Mouse (Mus musculus): ENCODE data around the gene Cyp2f2. TPM values are rescaled to one million over a fixed set of nuclear protein-coding genes. Genes with fewer than 3 reads are reported as not detected.

Gene Cyp2f2
- polyA plus RNA-seq (2016; fragmentation: Nextera tagmentation; extraction: Ambion mirVana): 0.63 TPM in 1 of 2 replicates, not detected in the other

- no peak within 1 kb of the TSS for H3K27ac ChIP-seq
- no peaks in the 10 kb centered on the region for H3K4me1 ChIP-seq
- no peak for ATAC-seq (ENCODE audit: insufficient number of reproducible peaks, insufficient read depth, low FRiP score, low TSS enrichment)
- H3K9ac ChIP-seq: no peak within 1 kb of the TSS
- H3K4me3 ChIP-seq: no peak within 1 kb of the TSS
- H3K9me3 ChIP-seq: no peaks in the 10 kb centered on the region
- no peaks in the 10 kb centered on the region for H3K36me3 ChIP-seq
- no peaks in the 10 kb centered on the region for H3K27me3 ChIP-seq
- H3K4me2 ChIP-seq (replicated peaks): no peak within 1 kb of the TSS
Measured at GRCm38 (mm10) chr7:27119676-27120075, at the start of gene Cyp2f2. Gene Cyp2f2, plus strand, starts transcription at chr7:27119909.

DNA sequence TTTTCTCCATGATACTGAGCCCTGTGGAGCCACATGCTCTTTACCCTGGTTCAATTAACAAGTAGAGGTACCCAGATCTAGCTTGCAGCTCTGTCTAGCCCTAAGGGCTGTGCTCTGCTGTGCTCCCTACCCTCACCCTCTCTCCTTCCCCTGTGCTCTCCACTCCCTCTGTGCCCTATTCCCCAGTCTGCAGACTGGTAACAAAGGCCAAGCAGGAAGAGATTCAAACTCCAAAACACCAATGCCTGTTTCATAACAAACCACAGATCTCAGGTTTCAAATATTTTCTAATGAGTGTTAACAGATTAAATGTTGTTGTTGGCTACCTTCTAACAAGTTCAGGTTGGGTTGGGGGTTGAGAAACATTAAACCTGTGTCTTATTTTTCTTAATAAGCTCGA is 41.1 kb upstream of the Cyp2f2 start:
- H3K4me3 ChIP-seq: no peak overlapping the region
- H3K4me1 ChIP-seq: no peaks in the 10 kb centered on the region
- no peak overlapping the region for H3K4me2 ChIP-seq (replicated peaks)
- ATAC-seq (ENCODE audit: insufficient number of reproducible peaks, insufficient read depth, low FRiP score, low TSS enrichment): no peak
- H3K27me3 ChIP-seq: no peaks in the 10 kb centered on the region
- 0 out of 2 replicates have a peak, but pooled peaks cover 4% of the 10 kb centered on the region for H3K9me3 ChIP-seq
- WGBS: 75% methylated on average over 1 of the region's 1 CpGs
- H3K27ac ChIP-seq: no peak overlapping the region
- H3K36me3 ChIP-seq: no peaks in the 10 kb centered on the region
- H3K9ac ChIP-seq: no peak overlapping the region

DNA sequence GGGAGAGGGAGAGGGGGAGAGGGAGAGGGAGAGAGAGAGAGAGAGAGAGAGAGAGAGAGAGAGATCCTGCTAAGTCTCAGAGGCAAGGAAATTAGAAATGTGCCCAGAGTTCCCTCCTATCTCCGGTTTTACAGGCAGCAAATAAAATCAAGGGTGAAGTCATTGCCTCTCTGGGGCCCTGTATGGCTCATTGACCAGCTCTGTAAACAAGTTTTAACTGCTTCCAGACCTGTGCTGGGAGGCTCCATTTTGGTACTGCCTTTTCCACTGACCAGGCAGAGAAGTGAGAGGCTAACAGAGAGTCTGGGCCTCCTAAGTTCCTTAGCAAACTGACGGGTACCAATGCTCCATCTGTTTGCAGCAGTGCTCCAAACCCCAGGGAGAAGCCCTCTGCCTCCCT is 38.1 kb upstream of the Cyp2f2 start:
- no peak overlapping the region for H3K4me2 ChIP-seq (replicated peaks)
- 0 out of 2 replicates have a peak, but pooled peaks cover 4% of the 10 kb centered on the region for H3K9me3 ChIP-seq
- H3K4me3 ChIP-seq: no peak overlapping the region
- H3K27me3 ChIP-seq: no peaks in the 10 kb centered on the region
- H3K9ac ChIP-seq: no peak overlapping the region
- H3K4me1 ChIP-seq: no peaks in the 10 kb centered on the region
- ATAC-seq (ENCODE audit: insufficient number of reproducible peaks, insufficient read depth, low FRiP score, low TSS enrichment): peak; percentile 15; the same call in 1 of the 2 replicates
- no peaks in the 10 kb centered on the region for H3K36me3 ChIP-seq
- H3K27ac ChIP-seq: no peak overlapping the region
- WGBS: 45% methylated on average over 2 of the region's 2 CpGs

DNA sequence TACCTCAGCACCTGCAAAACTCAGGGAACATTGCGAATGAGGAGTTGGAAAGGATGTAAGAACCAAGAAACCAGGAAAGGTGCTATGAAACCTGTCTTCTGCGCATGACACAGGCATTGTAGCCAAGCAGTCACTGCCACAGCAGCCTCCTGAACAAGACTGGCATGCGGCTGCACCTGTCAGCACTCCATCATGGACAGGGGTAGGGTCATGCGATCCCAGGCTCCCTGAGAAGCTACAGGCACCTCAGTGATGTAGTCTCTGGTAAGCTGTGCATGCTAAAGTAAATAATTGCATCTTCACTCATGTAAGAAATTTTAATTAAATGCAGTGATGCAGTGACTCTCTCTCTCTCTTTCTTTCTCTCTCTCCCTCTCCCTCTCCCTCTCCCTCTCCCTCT is 28.7 kb upstream of the Cyp2f2 start:
- no peak for ATAC-seq (ENCODE audit: insufficient number of reproducible peaks, insufficient read depth, low FRiP score, low TSS enrichment)
- Histone ChIP-seq H3K4me2 (replicated peaks) (no peak overlapping the region), H3K9ac (no peak overlapping the region), H3K9me3 (no peaks in the 10 kb centered on the region), H3K27ac (no peak overlapping the region), H3K36me3 (no peaks in the 10 kb centered on the region), H3K4me1 (no peaks in the 10 kb centered on the region), H3K27me3 (no peaks in the 10 kb centered on the region), H3K4me3 (no peak overlapping the region)
- WGBS: 79% methylated on average over 4 of the region's 4 CpGs

DNA sequence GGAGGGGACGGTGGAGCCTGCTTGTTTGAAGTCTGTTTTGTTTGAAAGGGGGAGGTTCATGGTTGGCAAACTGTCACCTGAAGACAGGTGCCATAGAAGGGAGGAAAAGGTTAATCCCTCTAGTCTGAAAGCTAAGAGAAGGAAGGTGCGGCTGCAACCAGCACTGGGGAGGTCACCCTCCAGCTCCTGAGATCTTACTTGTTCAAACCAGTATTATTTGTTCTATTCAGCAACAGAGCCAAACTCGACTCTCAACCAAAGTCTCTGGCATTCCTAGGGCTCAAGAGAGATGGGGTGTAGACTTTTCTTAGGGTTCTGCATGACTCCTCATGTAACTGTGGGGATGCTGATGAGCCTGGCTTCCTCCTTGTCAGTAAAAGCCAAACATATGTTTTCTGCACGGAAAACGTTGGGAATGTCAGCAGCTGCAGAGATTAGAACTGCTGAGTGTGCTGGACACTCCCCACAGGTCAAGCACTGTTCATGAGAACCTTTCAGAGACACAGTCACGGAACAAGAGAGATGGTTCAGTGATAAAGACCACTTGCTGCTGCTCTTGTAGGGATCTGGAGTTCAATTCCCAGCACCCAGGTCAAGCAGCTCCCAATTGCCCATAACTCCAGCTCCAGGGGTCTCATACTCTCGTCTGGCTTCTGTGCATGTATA is 27.5 kb upstream of the Cyp2f2 start:
- WGBS: 67% methylated on average over 7 of the region's 7 CpGs
- H3K4me2 ChIP-seq (replicated peaks): no peak overlapping the region
- H3K9ac ChIP-seq: no peak overlapping the region
- H3K4me1 ChIP-seq: no peaks in the 10 kb centered on the region
- H3K27me3 ChIP-seq: no peaks in the 10 kb centered on the region
- no peaks in the 10 kb centered on the region for H3K36me3 ChIP-seq
- no peaks in the 10 kb centered on the region for H3K9me3 ChIP-seq
- ATAC-seq (ENCODE audit: insufficient number of reproducible peaks, insufficient read depth, low FRiP score, low TSS enrichment): no peak
- H3K27ac ChIP-seq: no peak overlapping the region
- no peak overlapping the region for H3K4me3 ChIP-seq

GRCm38 (mm10) chr7:27092882-27093281 is 26.8 kb upstream of the Cyp2f2 start:
- H3K27ac ChIP-seq: no peak overlapping the region
- H3K9ac ChIP-seq: no peak overlapping the region
- H3K4me3 ChIP-seq: no peak overlapping the region
- H3K27me3 ChIP-seq: no peaks in the 10 kb centered on the region
- H3K36me3 ChIP-seq: no peaks in the 10 kb centered on the region
- no peak for ATAC-seq (ENCODE audit: insufficient number of reproducible peaks, insufficient read depth, low FRiP score, low TSS enrichment)
- H3K4me1 ChIP-seq: no peaks in the 10 kb centered on the region
- no peaks in the 10 kb centered on the region for H3K9me3 ChIP-seq
- WGBS: 35% methylated on average over 1 of the region's 1 CpGs
- H3K4me2 ChIP-seq (replicated peaks): no peak overlapping the region

DNA sequence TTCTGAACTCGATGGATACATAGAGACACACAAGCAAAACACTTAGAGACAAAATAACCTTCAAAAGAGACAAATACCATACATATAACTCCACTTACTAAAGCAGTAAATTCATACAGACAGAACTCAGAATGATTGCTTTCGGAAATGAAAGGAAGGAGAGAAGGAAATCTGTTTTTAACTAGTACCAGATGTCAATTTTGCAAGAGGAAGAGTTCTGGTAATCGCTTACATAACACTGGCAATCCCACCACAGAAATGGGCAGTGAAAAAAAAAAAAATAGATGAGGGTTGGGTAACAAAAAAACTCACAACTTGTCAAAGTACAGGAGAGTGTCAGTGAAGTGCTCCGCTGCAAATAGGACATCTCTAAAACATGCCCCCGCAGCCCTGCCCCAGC is 14.8 kb upstream of the Cyp2f2 start:
- Histone ChIP-seq H3K4me3 (no peak overlapping the region), H3K4me2 (replicated peaks) (no peak overlapping the region)

DNA sequence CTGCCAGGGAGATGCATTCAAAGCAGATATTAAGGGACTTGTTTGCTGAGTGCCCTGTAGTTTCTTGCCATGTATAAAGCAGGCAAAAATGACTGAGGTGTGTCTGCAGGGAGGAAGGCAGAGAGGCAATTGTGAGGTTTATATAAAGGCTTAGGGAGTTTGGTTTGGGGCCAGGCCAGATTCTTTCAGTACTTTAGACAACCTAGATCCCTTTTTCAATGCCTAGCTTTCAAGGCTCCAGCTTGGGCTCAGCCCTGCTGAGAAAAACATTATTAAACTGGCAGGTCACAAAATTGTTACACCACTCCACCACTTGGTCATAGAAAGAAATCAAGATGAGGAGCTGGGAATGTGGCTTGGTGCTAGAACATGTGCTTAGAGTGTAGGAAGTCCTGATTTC is 9.4 kb upstream of the Cyp2f2 start:
- Histone ChIP-seq H3K4me1 (peaks cover 1% of the 10 kb centered on the region), H3K4me2 (replicated peaks) (no peak overlapping the region), H3K9me3 (0 out of 2 replicates have a peak, but pooled peaks cover 4% of the 10 kb centered on the region), H3K4me3 (no peak overlapping the region), H3K9ac (no peak overlapping the region), H3K36me3 (no peaks in the 10 kb centered on the region), H3K27me3 (no peaks in the 10 kb centered on the region), H3K27ac (no peak overlapping the region)
- ATAC-seq (ENCODE audit: insufficient number of reproducible peaks, insufficient read depth, low FRiP score, low TSS enrichment): no peak

More for the DNA sequence above, 14.8 kb upstream of the Cyp2f2 start:
- Histone ChIP-seq H3K9ac (no peak overlapping the region), H3K36me3 (no peaks in the 10 kb centered on the region), H3K27me3 (no peaks in the 10 kb centered on the region), H3K4me1 (peaks cover 4% of the 10 kb centered on the region), H3K27ac (peak overlapping the region; percentile 57; the same call in 1 of the 2 replicates), H3K9me3 (no peaks in the 10 kb centered on the region)
- WGBS: 25% methylated on average over 5 of the region's 5 CpGs
- no peak for ATAC-seq (ENCODE audit: insufficient number of reproducible peaks, insufficient read depth, low FRiP score, low TSS enrichment)

GRCm38 (mm10) chr7:27111038-27111437 is 8.7 kb upstream of the Cyp2f2 start:
- Histone ChIP-seq H3K4me3 (no peak overlapping the region), H3K9ac (no peak overlapping the region), H3K4me2 (replicated peaks) (no peak overlapping the region), H3K4me1 (no peaks in the 10 kb centered on the region), H3K36me3 (no peaks in the 10 kb centered on the region), H3K27me3 (no peaks in the 10 kb centered on the region), H3K9me3 (0 out of 2 replicates have a peak, but pooled peaks cover 4% of the 10 kb centered on the region), H3K27ac (no peak overlapping the region)
- 70% methylated on average over 1 of the region's 1 CpGs for WGBS
- ATAC-seq (ENCODE audit: insufficient number of reproducible peaks, insufficient read depth, low FRiP score, low TSS enrichment): no peak

DNA sequence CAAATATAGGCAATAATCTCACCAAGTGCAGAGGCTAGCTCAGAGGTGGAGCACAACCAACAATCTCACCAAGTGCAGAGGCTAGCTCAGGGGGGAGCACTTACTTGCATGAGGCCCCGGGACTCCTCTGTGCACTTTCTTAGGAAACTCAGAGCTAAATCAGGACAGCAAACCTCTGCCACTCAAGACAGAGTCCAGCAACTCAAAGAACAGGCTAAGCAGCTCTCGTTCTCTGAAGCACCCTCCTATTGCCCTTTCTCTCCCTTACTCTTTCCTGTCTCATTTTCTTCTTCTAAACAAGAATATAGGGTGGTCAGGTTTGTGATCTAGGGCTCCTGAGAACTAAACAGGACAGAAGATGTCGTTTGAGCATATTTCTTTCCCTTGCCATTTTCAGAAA is 7.7 kb upstream of the Cyp2f2 start:
- no peaks in the 10 kb centered on the region for H3K4me1 ChIP-seq
- WGBS: 72% methylated on average over 3 of the region's 3 CpGs
- no peaks in the 10 kb centered on the region for H3K36me3 ChIP-seq
- H3K9ac ChIP-seq: no peak overlapping the region
- no peak for ATAC-seq (ENCODE audit: insufficient number of reproducible peaks, insufficient read depth, low FRiP score, low TSS enrichment)
- no peak overlapping the region for H3K4me3 ChIP-seq
- H3K27ac ChIP-seq: no peak overlapping the region
- H3K27me3 ChIP-seq: no peaks in the 10 kb centered on the region
- H3K4me2 ChIP-seq (replicated peaks): no peak overlapping the region
- H3K9me3 ChIP-seq: 0 out of 2 replicates have a peak, but pooled peaks cover 4% of the 10 kb centered on the region

GRCm38 (mm10) chr7:27118033-27118511 is 1.6 kb upstream of the Cyp2f2 start:
- Histone ChIP-seq H3K4me1 (no peaks in the 10 kb centered on the region), H3K9me3 (0 out of 2 replicates have a peak, but pooled peaks cover 4% of the 10 kb centered on the region), H3K27ac (no peak overlapping the region), H3K36me3 (no peaks in the 10 kb centered on the region), H3K4me3 (no peak overlapping the region), H3K9ac (no peak overlapping the region), H3K4me2 (replicated peaks) (no peak overlapping the region), H3K27me3 (no peaks in the 10 kb centered on the region)
- 61% methylated on average over 4 of the region's 4 CpGs for WGBS
- 0 out of 2 replicates have a peak, but pooled peaks have one; percentile 41 for ATAC-seq (ENCODE audit: insufficient number of reproducible peaks, insufficient read depth, low FRiP score, low TSS enrichment)

GRCm38 (mm10) chr7:27124305-27124832 is 4.7 kb downstream of the Cyp2f2 start:
- H3K4me1 ChIP-seq: no peaks in the 10 kb centered on the region
- ATAC-seq (ENCODE audit: insufficient number of reproducible peaks, insufficient read depth, low FRiP score, low TSS enrichment): no peak
- no peaks in the 10 kb centered on the region for H3K27me3 ChIP-seq
- no peaks in the 10 kb centered on the region for H3K9me3 ChIP-seq
- no peak overlapping the region for H3K9ac ChIP-seq
- no peak overlapping the region for H3K4me3 ChIP-seq
- H3K27ac ChIP-seq: no peak overlapping the region
- H3K36me3 ChIP-seq: no peaks in the 10 kb centered on the region
- WGBS: 73% methylated on average over 5 of the region's 5 CpGs
- H3K4me2 ChIP-seq (replicated peaks): no peak overlapping the region
